ENCODE assay signal across 25 mouse cellular contexts in genomic region chr7:117426366-117426765, GRCm38 (mm10). TPM values are rescaled to one million over a fixed set of nuclear protein-coding genes. Genes with fewer than 3 reads are reported as not detected.
DNase-seq lines count a peak whose midpoint lies in the region; ATAC-seq and TF ChIP-seq lines count a peak whose summit lies in the region.
"Had no signal": no experiment of that assay in that cellular context is flagged by ENCODE, and none has a peak within 500 bp of the region (broad histone marks: within the 10 kb centered on the region; RNA-seq: fewer than 3 reads in every experiment).

No protein-coding gene starts in this region.

- no peak overlapping the region for H3K4me2 ChIP-seq in kidney, embryonic 14.5 days (replicated peaks; ENCODE audit: low read depth, low read length)
- H3K4me2 ChIP-seq in kidney, embryonic 15.5 days = no peak overlapping the region
- H3K4me2 ChIP-seq in forebrain, postnatal 0 days (ENCODE audit: low read depth) = no peak overlapping the region
- H3K4me2 ChIP-seq: embryonic facial prominence, embryonic 13.5 days; forebrain, embryonic 12.5 days; forebrain, embryonic 15.5 days; heart, embryonic 11.5 days; hindbrain, embryonic 12.5 days; hindbrain, embryonic 15.5 days had no signal

- H3K9me3 ChIP-seq in kidney, embryonic 14.5 days (ENCODE audit: control insufficient read depth, low read length) = no peaks in the 10 kb centered on the region
- H3K9me3 ChIP-seq in kidney, embryonic 15.5 days (replicated peaks) = no peaks in the 10 kb centered on the region
- no peaks in the 10 kb centered on the region for H3K9me3 ChIP-seq in forebrain, postnatal 0 days (ENCODE audit: low read length)
- H3K9me3 ChIP-seq: embryonic facial prominence, embryonic 10.5 days; embryonic facial prominence, embryonic 13.5 days; forebrain, embryonic 12.5 days; forebrain, embryonic 15.5 days; hindbrain, embryonic 12.5 days; hindbrain, embryonic 15.5 days had no signal

- DNase-seq in kidney, adult 11 months = peak; percentile 58
- DNase-seq in kidney, adult 9 months = peak; percentile 84
- DNase-seq in kidney, postnatal 36 days = peak; percentile 62 to 72
- DNase-seq in forebrain, postnatal 0 days = no peak
- DNase-seq: adrenal gland, adult 8-10 months; adrenal gland, postnatal 25 days; cerebellum, adult 11-12 months; cerebellum, adult 8-10 months; cerebellum, postnatal 10 days; cerebellum, postnatal 36 days; embryo, embryonic 11 days; gastrocnemius, adult 2 months; gastrocnemius, postnatal 14 days; heart, adult 11 months had no signal

- ATAC-seq in kidney, embryonic 14.5 days (ENCODE audit: low FRiP score, low TSS enrichment) = no peak
- no peak for ATAC-seq in kidney, embryonic 15.5 days (replicated peaks; ENCODE audit: low FRiP score)
- ATAC-seq in forebrain, postnatal 0 days = no peak
- ATAC-seq: activated CD4-positive, CD25-positive, alpha-beta regulatory T cell, adult 4 months; forebrain, embryonic 15.5 days had no signal

- H3K4me1 ChIP-seq in kidney, embryonic 14.5 days (ENCODE audit: control insufficient read depth, insufficient read depth, low read length) = 0 out of 2 replicates have a peak, but pooled peaks cover 8% of the 10 kb centered on the region
- H3K4me1 ChIP-seq in kidney, embryonic 15.5 days = peaks cover 22% of the 10 kb centered on the region
- H3K4me1 ChIP-seq in forebrain, postnatal 0 days (ENCODE audit: insufficient read depth) = 0 out of 2 replicates have a peak, but pooled peaks cover 7% of the 10 kb centered on the region

- H3K27ac ChIP-seq in kidney, embryonic 14.5 days (ENCODE audit: low read depth, low read length) = no peak overlapping the region
- no peak overlapping the region for H3K27ac ChIP-seq in kidney, embryonic 15.5 days
- no peak overlapping the region for H3K27ac ChIP-seq in forebrain, postnatal 0 days (ENCODE audit: low read depth, low read length)
- H3K27ac ChIP-seq: embryonic facial prominence, embryonic 10.5 days; embryonic facial prominence, embryonic 13.5 days; forebrain, embryonic 12.5 days; forebrain, embryonic 15.5 days; gastrocnemius, adult 2 months; hindbrain, embryonic 12.5 days; hindbrain, embryonic 15.5 days had no signal

- H3K9ac ChIP-seq in kidney, embryonic 14.5 days (ENCODE audit: low read depth, low read length) = no peak overlapping the region
- H3K9ac ChIP-seq in kidney, embryonic 15.5 days = no peak overlapping the region
- H3K9ac ChIP-seq in forebrain, postnatal 0 days = no peak overlapping the region
- H3K9ac ChIP-seq: embryonic facial prominence, embryonic 13.5 days; forebrain, embryonic 12.5 days; forebrain, embryonic 15.5 days; hindbrain, embryonic 12.5 days; hindbrain, embryonic 15.5 days had no signal

- no peak overlapping the region for H3K4me3 ChIP-seq in kidney, embryonic 14.5 days (ENCODE audit: low read length)
- no peak overlapping the region for H3K4me3 ChIP-seq in kidney, embryonic 15.5 days (replicated peaks)
- H3K4me3 ChIP-seq in forebrain, postnatal 0 days (ENCODE audit: low read depth, low read length) = no peak overlapping the region
- H3K4me3 ChIP-seq: embryonic facial prominence, embryonic 10.5 days; embryonic facial prominence, embryonic 13.5 days; erythroblast, embryonic 14.5 days; forebrain, embryonic 12.5 days; forebrain, embryonic 15.5 days; gastrocnemius, adult 2 months; hindbrain, embryonic 12.5 days; hindbrain, embryonic 15.5 days had no signal

- no peaks in the 10 kb centered on the region for H3K36me3 ChIP-seq in kidney, embryonic 14.5 days (ENCODE audit: control insufficient read depth, insufficient read depth, low read length)
- H3K36me3 ChIP-seq in kidney, embryonic 15.5 days = no peaks in the 10 kb centered on the region
- no peaks in the 10 kb centered on the region for H3K36me3 ChIP-seq in forebrain, postnatal 0 days (ENCODE audit: insufficient read depth)
- H3K36me3 ChIP-seq: embryonic facial prominence, embryonic 10.5 days; embryonic facial prominence, embryonic 13.5 days; forebrain, embryonic 12.5 days; forebrain, embryonic 15.5 days; hindbrain, embryonic 12.5 days; hindbrain, embryonic 15.5 days had no signal

- WGBS in kidney, embryonic 14.5 days = 81% methylated on average over 4 of the region's 4 CpGs
- WGBS in kidney, embryonic 15.5 days = 88% methylated on average over 4 of the region's 4 CpGs
- 87% methylated on average over 4 of the region's 4 CpGs for WGBS in forebrain, postnatal 0 days

- TF ChIP-seq CTCF in forebrain, postnatal 0 days (IDR thresholded peaks at IDR 0.05; ENCODE audit: low read depth) = no peak

- no peaks in the 10 kb centered on the region for H3K27me3 ChIP-seq in kidney, embryonic 14.5 days (ENCODE audit: control insufficient read depth, insufficient read depth, low read length)
- H3K27me3 ChIP-seq in kidney, embryonic 15.5 days = no peaks in the 10 kb centered on the region
- H3K27me3 ChIP-seq in forebrain, postnatal 0 days (ENCODE audit: insufficient read depth, low read length) = no peaks in the 10 kb centered on the region
- H3K27me3 ChIP-seq: embryonic facial prominence, embryonic 13.5 days; forebrain, embryonic 12.5 days; forebrain, embryonic 15.5 days; hindbrain, embryonic 12.5 days; hindbrain, embryonic 15.5 days had no signal

RNA-seq across cellular contexts. Expression of gene Xylt1, which starts 45.6 kb away (rescaled TPM):
- polyA plus RNA-seq in kidney, embryonic 14.5 days (2014; fragmentation: Nextera tagmentation; extraction: Ambion mirVana) = 3.7 and 4.6 TPM in 2 replicates
- 2.1 and 2.3 TPM in 2 replicates for polyA plus RNA-seq in kidney, embryonic 15.5 days (2015; fragmentation: Nextera tagmentation; extraction: Ambion mirVana)
- total RNA-seq in forebrain, postnatal 0 days (2014; rRNA removed) = 11.7 and 14.0 TPM in 2 replicates
- 1.4 and 2.6 TPM in 2 replicates for polyA plus RNA-seq in forebrain, postnatal 0 days (2015; fragmentation: Nextera tagmentation; extraction: Ambion mirVana)
